Mouse (Mus musculus): ENCODE data around the gene Aacs. TPM values are rescaled to one million over a fixed set of nuclear protein-coding genes. Genes with fewer than 3 reads are reported as not detected.

Gene Aacs
- polyA plus RNA-seq, 1 experiment from 2014 or later = 82.4 TPM

- H3K27ac ChIP-seq (replicated peaks) = no peak overlapping the region
- peaks cover 18% of the 10 kb centered on the region for H3K4me1 ChIP-seq
- no peaks in the 10 kb centered on the region for H3K27me3 ChIP-seq
- no peak overlapping the region for H3K4me3 ChIP-seq
- no peaks in the 10 kb centered on the region for H3K36me3 ChIP-seq
- no peak for ATAC-seq (replicated peaks)
- H3K9me3 ChIP-seq = no peaks in the 10 kb centered on the region
- WGBS = 50% methylated on average over 7 of the region's 7 CpGs
- no peak overlapping the region for H3K4me2 ChIP-seq (replicated peaks)
- H3K9ac ChIP-seq (replicated peaks) = no peak overlapping the region
These were observed 29.3 kb upstream of the Aacs start for GRCm38 (mm10) chr5:125446344-125446743.

- Histone ChIP-seq H3K27ac (replicated peaks) (no peak overlapping the region), H3K9ac (replicated peaks) (no peak overlapping the region), H3K36me3 (peaks cover 7% of the 10 kb centered on the region; the same call in 1 of the 2 replicates), H3K4me1 (peaks cover 8% of the 10 kb centered on the region; the same call in 1 of the 2 replicates), H3K4me3 (no peak overlapping the region), H3K4me2 (replicated peaks) (no peak overlapping the region), H3K9me3 (no peaks in the 10 kb centered on the region), H3K27me3 (no peaks in the 10 kb centered on the region)
- ATAC-seq (replicated peaks) = no peak
- WGBS = 89% methylated on average over 3 of the region's 3 CpGs
These were observed 27.6 kb upstream of the Aacs start for GRCm38 (mm10) chr5:125448026-125448425.

DNA sequence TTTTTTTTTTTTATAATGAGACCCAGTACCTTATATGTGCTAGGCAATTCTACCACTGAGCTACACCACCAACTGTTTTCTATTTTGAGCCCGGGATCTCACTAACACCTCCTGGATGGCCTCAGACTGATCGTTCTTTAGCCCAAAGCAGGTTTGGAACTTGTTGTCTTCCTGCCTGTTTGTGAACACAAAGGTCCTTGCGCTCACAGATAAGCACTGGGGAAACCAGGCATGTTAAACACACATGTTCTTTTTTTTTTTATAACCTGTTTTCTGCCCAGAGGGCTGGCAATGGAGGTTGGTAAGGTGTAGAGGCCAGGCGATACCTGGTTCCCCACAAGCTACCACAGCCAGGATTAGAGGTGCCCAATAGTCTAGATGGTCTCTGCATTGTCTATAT is 27.0 kb upstream of the Aacs start:
- Histone ChIP-seq H3K9ac (replicated peaks) (no peak overlapping the region), H3K36me3 (peaks cover 7% of the 10 kb centered on the region; the same call in 1 of the 2 replicates), H3K4me1 (0 out of 2 replicates have a peak, but pooled peaks cover 3% of the 10 kb centered on the region), H3K27me3 (no peaks in the 10 kb centered on the region), H3K9me3 (no peaks in the 10 kb centered on the region), H3K27ac (replicated peaks) (no peak overlapping the region), H3K4me2 (replicated peaks) (no peak overlapping the region), H3K4me3 (no peak overlapping the region)
- ATAC-seq (replicated peaks) = no peak
- 93% methylated on average over 4 of the region's 4 CpGs for WGBS

GRCm38 (mm10) chr5:125449306-125449705 is 26.3 kb upstream of the Aacs start:
- no peaks in the 10 kb centered on the region for H3K27me3 ChIP-seq
- ATAC-seq (replicated peaks) = no peak
- H3K27ac ChIP-seq (replicated peaks) = no peak overlapping the region
- 83% methylated on average over 5 of the region's 5 CpGs for WGBS
- H3K4me1 ChIP-seq = 0 out of 2 replicates have a peak, but pooled peaks cover 3% of the 10 kb centered on the region
- no peak overlapping the region for H3K4me2 ChIP-seq (replicated peaks)
- H3K9ac ChIP-seq (replicated peaks) = no peak overlapping the region
- H3K36me3 ChIP-seq = peaks cover 7% of the 10 kb centered on the region; the same call in 1 of the 2 replicates
- no peak overlapping the region for H3K4me3 ChIP-seq
- H3K9me3 ChIP-seq = no peaks in the 10 kb centered on the region

GRCm38 (mm10) chr5:125452573-125452972 is 23.0 kb upstream of the Aacs start:
- Histone ChIP-seq H3K4me1 (no peaks in the 10 kb centered on the region), H3K4me3 (no peak overlapping the region), H3K27ac (replicated peaks) (no peak overlapping the region), H3K4me2 (replicated peaks) (no peak overlapping the region), H3K36me3 (peaks cover 24% of the 10 kb centered on the region), H3K9me3 (no peaks in the 10 kb centered on the region), H3K9ac (replicated peaks) (no peak overlapping the region), H3K27me3 (no peaks in the 10 kb centered on the region)
- 92% methylated on average over 9 of the region's 9 CpGs for WGBS
- ATAC-seq (replicated peaks) = no peak

GRCm38 (mm10) chr5:125456100-125456499 is 19.5 kb upstream of the Aacs start:
- H3K27ac ChIP-seq (replicated peaks) = no peak overlapping the region
- peaks cover 24% of the 10 kb centered on the region for H3K36me3 ChIP-seq
- H3K4me2 ChIP-seq (replicated peaks) = no peak overlapping the region
- no peak overlapping the region for H3K9ac ChIP-seq (replicated peaks)
- WGBS = 94% methylated on average over 6 of the region's 6 CpGs
- H3K27me3 ChIP-seq = no peaks in the 10 kb centered on the region
- no peak overlapping the region for H3K4me3 ChIP-seq
- H3K4me1 ChIP-seq = no peaks in the 10 kb centered on the region
- no peak for ATAC-seq (replicated peaks)
- H3K9me3 ChIP-seq = no peaks in the 10 kb centered on the region

DNA sequence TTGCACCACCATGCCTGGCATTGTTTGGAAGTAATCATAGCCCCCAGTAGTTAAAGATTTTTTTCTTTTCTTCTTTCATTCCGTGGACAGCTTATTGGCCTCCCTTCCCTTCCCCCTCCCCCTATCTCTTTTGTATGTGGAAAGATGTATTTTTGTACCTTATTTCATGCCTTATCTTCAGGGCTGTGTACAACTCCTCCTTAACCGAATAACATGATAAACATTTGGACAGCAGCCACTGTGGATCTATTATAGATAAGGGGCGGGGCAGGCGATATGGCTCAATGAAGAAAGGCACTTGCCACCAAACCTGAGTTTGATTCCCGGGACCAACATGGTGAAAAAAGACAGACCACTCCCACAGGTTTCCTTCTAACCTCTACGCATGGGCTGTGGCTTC is 18.1 kb upstream of the Aacs start:
- ATAC-seq (replicated peaks) = no peak
- Histone ChIP-seq H3K27me3 (no peaks in the 10 kb centered on the region), H3K4me1 (no peaks in the 10 kb centered on the region), H3K36me3 (peaks cover 19% of the 10 kb centered on the region), H3K9me3 (no peaks in the 10 kb centered on the region), H3K9ac (replicated peaks) (no peak overlapping the region), H3K4me2 (replicated peaks) (no peak overlapping the region), H3K4me3 (no peak overlapping the region), H3K27ac (replicated peaks) (no peak overlapping the region)
- 88% methylated on average over 6 of the region's 6 CpGs for WGBS

DNA sequence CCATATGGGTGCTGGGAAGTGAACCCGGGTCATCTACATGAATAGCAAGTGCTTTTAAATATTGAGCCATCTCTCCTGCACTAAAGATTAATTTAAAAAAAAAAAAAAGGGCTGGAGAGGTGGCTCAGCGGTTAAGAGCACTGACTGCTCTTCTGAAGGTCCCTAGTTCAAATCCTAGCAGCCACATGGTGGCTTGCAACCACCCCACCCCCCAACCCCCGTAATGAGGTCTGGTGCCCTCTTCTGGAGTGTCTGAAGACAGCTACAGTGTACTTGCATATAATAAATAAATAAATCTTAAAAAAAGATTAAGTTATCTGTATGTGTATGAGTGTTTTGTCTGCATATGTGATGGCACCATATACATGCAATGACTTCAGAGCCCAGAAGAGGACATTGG is 15.0 kb upstream of the Aacs start:
- no peak for ATAC-seq (replicated peaks)
- no peak overlapping the region for H3K4me3 ChIP-seq
- no peaks in the 10 kb centered on the region for H3K9me3 ChIP-seq
- peaks cover 6% of the 10 kb centered on the region for H3K4me1 ChIP-seq
- 94% methylated on average over 3 of the region's 3 CpGs for WGBS
- no peak overlapping the region for H3K27ac ChIP-seq (replicated peaks)
- H3K27me3 ChIP-seq = no peaks in the 10 kb centered on the region
- H3K4me2 ChIP-seq (replicated peaks) = no peak overlapping the region
- H3K36me3 ChIP-seq = peaks cover 6% of the 10 kb centered on the region
- H3K9ac ChIP-seq (replicated peaks) = no peak overlapping the region

DNA sequence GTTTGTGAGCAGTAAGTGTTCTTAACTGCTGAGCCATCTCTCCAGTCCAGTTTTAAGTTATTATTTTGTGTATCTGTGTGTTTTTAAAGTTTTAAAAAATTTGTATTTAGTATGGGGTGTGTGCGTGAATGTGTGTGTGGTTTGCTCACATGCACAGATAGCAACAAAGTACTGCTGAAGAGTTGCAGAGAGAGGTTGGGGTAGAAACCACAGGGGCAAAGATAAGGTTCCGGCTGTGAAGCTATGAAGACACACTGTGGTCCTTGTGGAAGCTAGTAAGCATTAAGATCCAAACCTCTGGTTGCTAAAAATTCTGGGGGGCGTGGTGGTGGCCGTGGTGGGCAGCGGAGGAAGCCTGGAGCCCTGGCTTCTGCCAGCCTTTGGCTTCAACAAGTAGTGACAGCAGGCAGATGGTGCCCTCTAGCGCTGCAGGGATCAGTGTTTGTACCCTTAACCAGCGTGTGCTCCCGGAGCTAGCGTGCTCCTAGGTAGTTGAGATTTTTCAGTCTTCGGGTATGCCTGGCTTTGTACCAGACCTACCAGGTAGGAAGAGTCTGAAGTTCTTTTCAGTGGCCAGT is 13.7 kb upstream of the Aacs start:
- H3K4me1 ChIP-seq = peaks cover 6% of the 10 kb centered on the region
- H3K27me3 ChIP-seq = no peaks in the 10 kb centered on the region
- H3K4me3 ChIP-seq = no peak overlapping the region
- H3K4me2 ChIP-seq (replicated peaks) = no peak overlapping the region
- no peak overlapping the region for H3K27ac ChIP-seq (replicated peaks)
- WGBS = 56% methylated on average over 10 of the region's 10 CpGs
- no peak for ATAC-seq (replicated peaks)
- no peaks in the 10 kb centered on the region for H3K9me3 ChIP-seq
- no peak overlapping the region for H3K9ac ChIP-seq (replicated peaks)
- no peaks in the 10 kb centered on the region for H3K36me3 ChIP-seq

GRCm38 (mm10) chr5:125465192-125465591 is 10.4 kb upstream of the Aacs start:
- Histone ChIP-seq H3K9me3 (no peaks in the 10 kb centered on the region), H3K36me3 (no peaks in the 10 kb centered on the region), H3K9ac (replicated peaks) (0 out of 2 replicates have a peak overlapping the region, but pooled peaks have one; percentile 1), H3K27ac (replicated peaks) (peak overlapping the region; percentile 61; the same call in 1 of the 2 replicates), H3K4me1 (peaks cover 6% of the 10 kb centered on the region), H3K4me2 (replicated peaks) (peak overlapping the region; percentile 46), H3K27me3 (no peaks in the 10 kb centered on the region), H3K4me3 (peak overlapping the region; percentile 35)
- ATAC-seq (replicated peaks) = peak; percentile 38; the same call in 1 of the 2 replicates
- WGBS = 42% methylated on average over 7 of the region's 7 CpGs

DNA sequence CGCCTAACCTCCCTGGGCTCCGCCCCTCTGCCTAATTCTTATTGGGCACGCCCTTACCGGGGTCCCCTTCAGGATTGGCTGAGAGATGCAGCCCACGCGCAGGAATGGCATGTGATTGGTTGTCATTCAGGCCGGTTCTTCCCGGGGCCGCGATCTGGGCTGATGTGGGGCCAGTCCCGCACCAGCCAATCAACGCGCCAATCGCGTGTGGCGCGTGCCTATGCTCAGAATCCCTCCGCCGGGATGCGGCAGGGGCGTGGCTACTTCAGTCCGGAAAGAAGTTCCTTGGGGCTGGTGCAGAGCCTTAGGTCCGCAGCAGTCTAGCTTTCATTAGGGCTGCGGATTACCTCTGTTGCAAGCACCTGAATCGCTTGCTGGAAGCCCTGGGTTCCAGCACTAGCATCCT is 9.9 kb upstream of the Aacs start:
- no peaks in the 10 kb centered on the region for H3K36me3 ChIP-seq
- H3K9ac ChIP-seq (replicated peaks) = no peak overlapping the region
- H3K4me3 ChIP-seq = peak overlapping the region; percentile 35
- H3K27ac ChIP-seq (replicated peaks) = peak overlapping the region; percentile 69; the same call in 1 of the 2 replicates
- peak; percentile 99 for ATAC-seq (replicated peaks)
- no peaks in the 10 kb centered on the region for H3K27me3 ChIP-seq
- H3K4me1 ChIP-seq = peaks cover 6% of the 10 kb centered on the region
- H3K9me3 ChIP-seq = no peaks in the 10 kb centered on the region
- peak overlapping the region; percentile 46 for H3K4me2 ChIP-seq (replicated peaks)
- WGBS = under 1% methylated on average over 25 of the region's 25 CpGs

- Histone ChIP-seq H3K27ac (replicated peaks) (no peak overlapping the region), H3K4me3 (peak overlapping the region; percentile 35; the same call in 1 of the 2 replicates), H3K9ac (replicated peaks) (no peak overlapping the region), H3K9me3 (no peaks in the 10 kb centered on the region), H3K4me1 (peaks cover 6% of the 10 kb centered on the region), H3K27me3 (no peaks in the 10 kb centered on the region), H3K4me2 (replicated peaks) (no peak overlapping the region), H3K36me3 (no peaks in the 10 kb centered on the region)
- WGBS = 91% methylated on average over 5 of the region's 5 CpGs
- ATAC-seq (replicated peaks) = no peak
These were observed 9.1 kb upstream of the Aacs start for GRCm38 (mm10) chr5:125466483-125466882.

DNA sequence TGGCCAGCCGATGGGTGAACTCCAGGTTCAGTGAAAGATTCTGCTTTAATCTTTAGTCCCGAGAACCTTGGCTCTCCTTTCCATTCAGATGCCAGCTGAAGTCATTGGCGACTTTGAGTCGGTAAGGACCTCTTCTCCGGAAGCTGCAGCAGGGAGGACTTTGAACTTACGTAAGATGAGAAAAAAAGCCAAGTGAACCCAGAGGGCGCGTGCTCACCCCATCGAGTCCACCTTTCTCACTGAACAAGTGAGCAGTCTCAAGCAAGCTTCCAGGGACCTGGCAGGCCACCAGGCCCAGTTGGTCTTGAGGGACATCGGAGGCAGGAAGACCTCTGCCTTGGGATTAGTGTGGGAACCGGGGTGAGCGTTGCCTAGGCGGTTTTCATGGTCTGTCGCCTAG is 8.4 kb upstream of the Aacs start:
- no peak for ATAC-seq (replicated peaks)
- Histone ChIP-seq H3K9ac (replicated peaks) (no peak overlapping the region), H3K27me3 (no peaks in the 10 kb centered on the region), H3K4me2 (replicated peaks) (no peak overlapping the region), H3K36me3 (no peaks in the 10 kb centered on the region), H3K4me1 (peaks cover 6% of the 10 kb centered on the region), H3K27ac (replicated peaks) (no peak overlapping the region), H3K4me3 (no peak overlapping the region), H3K9me3 (no peaks in the 10 kb centered on the region)
- WGBS = 88% methylated on average over 14 of the region's 14 CpGs
